Comparison of ENCODE assay signal across 15 mouse cellular contexts in genomic region chr5:115284735-115285134, GRCm38 (mm10). TPM values are rescaled to one million over a fixed set of nuclear protein-coding genes. Genes with fewer than 3 reads are reported as not detected.
A peak's percentile ranks its signal among the peaks of the same experiment; 100 is the strongest.
DNase-seq lines count a peak whose midpoint lies in the region; ATAC-seq and TF ChIP-seq lines count a peak whose summit lies in the region.
"Had no signal": no experiment of that assay in that cellular context is flagged by ENCODE, and none has a peak within 500 bp of the region (broad histone marks: within the 10 kb centered on the region; RNA-seq: fewer than 3 reads in every experiment).

No protein-coding gene starts in this region.

- no peak for TF ChIP-seq EP300 in stomach, postnatal 0 days (optimal IDR thresholded peaks at IDR 0.05)

- H3K4me2 ChIP-seq in lung, embryonic 14.5 days: no peak overlapping the region
- H3K4me2 ChIP-seq in stomach, postnatal 0 days (replicated peaks; ENCODE audit: low read depth): no peak overlapping the region
- H3K4me2 ChIP-seq: neural tube, embryonic 12.5 days had no signal

- no peak overlapping the region for H3K9ac ChIP-seq in lung, embryonic 14.5 days
- H3K9ac ChIP-seq in stomach, postnatal 0 days (ENCODE audit: low read length): no peak overlapping the region
- H3K9ac ChIP-seq: neural tube, embryonic 12.5 days had no signal

- H3K36me3 ChIP-seq in lung, embryonic 14.5 days (ENCODE audit: insufficient read depth): peaks cover 35% of the 10 kb centered on the region
- H3K36me3 ChIP-seq in stomach, postnatal 0 days (ENCODE audit: control insufficient read depth, insufficient read depth, low read length): peaks cover 3% of the 10 kb centered on the region; the same call in 1 of the 2 replicates

- no peaks in the 10 kb centered on the region for H3K9me3 ChIP-seq in lung, embryonic 14.5 days (ENCODE audit: low read depth, low read length)
- no peaks in the 10 kb centered on the region for H3K9me3 ChIP-seq in stomach, postnatal 0 days (ENCODE audit: control insufficient read depth, low read length)
- H3K9me3 ChIP-seq: neural tube, embryonic 12.5 days had no signal

- H3K27me3 ChIP-seq in lung, embryonic 14.5 days (ENCODE audit: insufficient read depth, low read length): no peaks in the 10 kb centered on the region
- H3K27me3 ChIP-seq in stomach, postnatal 0 days (ENCODE audit: control insufficient read depth, insufficient read depth, low read length): no peaks in the 10 kb centered on the region
- H3K27me3 ChIP-seq: neural tube, embryonic 12.5 days had no signal

- WGBS in lung, embryonic 14.5 days: 89% methylated on average over 3 of the region's 3 CpGs
- 81% methylated on average over 3 of the region's 3 CpGs for WGBS in stomach, postnatal 0 days

- no peak overlapping the region for H3K4me3 ChIP-seq in lung, embryonic 14.5 days (ENCODE audit: low read depth, low read length)
- H3K4me3 ChIP-seq in stomach, postnatal 0 days (ENCODE audit: low read depth, low read length): no peak overlapping the region
- H3K4me3 ChIP-seq: erythroblast, embryonic 14.5 days; neural tube, embryonic 12.5 days had no signal

- H3K27ac ChIP-seq in lung, embryonic 14.5 days (ENCODE audit: low read depth): no peak overlapping the region
- H3K27ac ChIP-seq in stomach, postnatal 0 days (replicated peaks): no peak overlapping the region
- H3K27ac ChIP-seq: macrophage; neural tube, embryonic 12.5 days had no signal

- peak; percentile 29; the same call in 1 of the 2 replicates for TF ChIP-seq CTCF in lung, embryonic 14.5 days (IDR thresholded peaks at IDR 0.05; ENCODE audit: low read depth)
- peak; percentile 64 for TF ChIP-seq CTCF in stomach, postnatal 0 days (IDR thresholded peaks at IDR 0.05; ENCODE audit: low read depth)

- no peak for ATAC-seq in lung, embryonic 14.5 days (ENCODE audit: insufficient read depth)
- ATAC-seq in erythroblast, adult 5-6 weeks (replicated peaks; ENCODE audit: low FRiP score, poor library complexity, severe bottlenecking): peak; percentile 68
- no peak for ATAC-seq in stomach, postnatal 0 days (ENCODE audit: low FRiP score, low TSS enrichment)

- peak; percentile 45 for DNase-seq in adrenal gland, adult 2 months
- no peak for DNase-seq in adrenal gland, adult 8-10 months
- DNase-seq in lung, embryonic 14.5 days: no peak
- DNase-seq in lung, postnatal 25 days (ENCODE audit: low spot score): no peak
- no peak for DNase-seq in stomach, postnatal 0 days (ENCODE audit: low spot score)
- no peak for DNase-seq in cerebellum, postnatal 14 days
- no peak for DNase-seq in testis, postnatal 10 days (ENCODE audit: low spot score)
- DNase-seq: cerebellum, adult 9-10 months; heart, adult 11 months; layer of hippocampus, postnatal 36 days; spleen, adult 18-20 months had no signal

- H3K4me1 ChIP-seq in lung, embryonic 14.5 days (ENCODE audit: insufficient read depth): peaks cover 5% of the 10 kb centered on the region
- peaks cover 3% of the 10 kb centered on the region; the same call in 1 of the 2 replicates for H3K4me1 ChIP-seq in stomach, postnatal 0 days (replicated peaks; ENCODE audit: control insufficient read depth, insufficient read depth)

RNA-seq across cellular contexts. Expression of gene Coq5, which starts 5.3 kb away (rescaled TPM):
- total RNA-seq in adrenal gland, adult 2 months (2021): 10 to 100 TPM; 52.5 to 68.0 TPM
- 14.6 and 15.7 TPM in 2 replicates for polyA plus RNA-seq in adrenal gland, adult 2 months (2012; rRNA removed)
- total RNA-seq in adrenal gland, adult 8-10 months (2022): 10 to 100 TPM; 50.3 to 63.7 (median 60.1) TPM
- 39.2 and 40.7 TPM in 2 replicates for polyA plus RNA-seq in lung, embryonic 14.5 days (2014; fragmentation: Nextera tagmentation; extraction: Ambion mirVana)
- total RNA-seq in erythroblast, adult 5-6 weeks (2015; ENCODE audit: low replicate concordance): 1.7 and 2.5 TPM in 2 replicates
- total RNA-seq in erythroblast, adult 5-6 weeks (2017; ENCODE audit: low replicate concordance): 8.3 and 12.3 TPM in 2 replicates
- polyA plus RNA-seq in stomach, postnatal 0 days (2015; fragmentation: Nextera tagmentation; extraction: Ambion mirVana): 32.6 and 32.9 TPM in 2 replicates

RNA-seq across cellular contexts. Expression of gene Rnf10, which starts 12.0 kb away (rescaled TPM):
- 100 to 1,000 TPM; 225 to 258 TPM for total RNA-seq in adrenal gland, adult 2 months (2021)
- polyA plus RNA-seq in adrenal gland, adult 2 months (2012; rRNA removed): 212 and 287 TPM in 2 replicates
- total RNA-seq in adrenal gland, adult 8-10 months (2022): 100 to 1,000 TPM; 218 to 258 (median 235) TPM
- polyA plus RNA-seq in lung, embryonic 14.5 days (2014; fragmentation: Nextera tagmentation; extraction: Ambion mirVana): 92.5 and 97.2 TPM in 2 replicates
- total RNA-seq in erythroblast, adult 5-6 weeks (2015; ENCODE audit: low replicate concordance): 505 and 538 TPM in 2 replicates
- 1,329 and 1,906 TPM in 2 replicates for total RNA-seq in erythroblast, adult 5-6 weeks (2017; ENCODE audit: low replicate concordance)
- polyA plus RNA-seq in stomach, postnatal 0 days (2015; fragmentation: Nextera tagmentation; extraction: Ambion mirVana): 84.0 and 93.0 TPM in 2 replicates

RNA-seq across cellular contexts. Expression of gene Dynll1, which starts 16.1 kb away (rescaled TPM):
- 100 to 1,000 TPM; 220 to 347 TPM for total RNA-seq in adrenal gland, adult 2 months (2021)
- polyA plus RNA-seq in adrenal gland, adult 2 months (2012; rRNA removed): 38.0 and 45.1 TPM in 2 replicates
- 100 to 1,000 TPM; 140 to 233 (median 156) TPM for total RNA-seq in adrenal gland, adult 8-10 months (2022)
- 1,568 and 1,614 TPM in 2 replicates for polyA plus RNA-seq in lung, embryonic 14.5 days (2014; fragmentation: Nextera tagmentation; extraction: Ambion mirVana)
- total RNA-seq in erythroblast, adult 5-6 weeks (2015; ENCODE audit: low replicate concordance): 181 and 187 TPM in 2 replicates
- total RNA-seq in erythroblast, adult 5-6 weeks (2017; ENCODE audit: low replicate concordance): 61.4 and 103 TPM in 2 replicates
- 1,661 and 1,792 TPM in 2 replicates for polyA plus RNA-seq in stomach, postnatal 0 days (2015; fragmentation: Nextera tagmentation; extraction: Ambion mirVana)

RNA-seq across cellular contexts. Expression of gene Srsf9, which starts 42.2 kb away (rescaled TPM):
- total RNA-seq in adrenal gland, adult 2 months (2021): 10 to 100 TPM; 45.8 to 70.1 TPM
- polyA plus RNA-seq in adrenal gland, adult 2 months (2012; rRNA removed): 29.1 and 40.4 TPM in 2 replicates
- total RNA-seq in adrenal gland, adult 8-10 months (2022): 10 to 100 TPM; 68.1 to 89.3 (median 75.9) TPM
- polyA plus RNA-seq in lung, embryonic 14.5 days (2014; fragmentation: Nextera tagmentation; extraction: Ambion mirVana): 286 and 291 TPM in 2 replicates
- 25.5 and 41.1 TPM in 2 replicates for total RNA-seq in erythroblast, adult 5-6 weeks (2015; ENCODE audit: low replicate concordance)
- 29.1 and 32.1 TPM in 2 replicates for total RNA-seq in erythroblast, adult 5-6 weeks (2017; ENCODE audit: low replicate concordance)
- polyA plus RNA-seq in stomach, postnatal 0 days (2015; fragmentation: Nextera tagmentation; extraction: Ambion mirVana): 121 and 129 TPM in 2 replicates

RNA-seq across cellular contexts. Expression of gene Pop5, which starts 49.1 kb away (rescaled TPM):
- 10 to 100 TPM; 53.1 to 84.0 TPM for total RNA-seq in adrenal gland, adult 2 months (2021)
- 194 and 250 TPM in 2 replicates for polyA plus RNA-seq in adrenal gland, adult 2 months (2012; rRNA removed)
- 10 to 100 TPM; 75.9 to 87.9 (median 84.9) TPM for total RNA-seq in adrenal gland, adult 8-10 months (2022)
- polyA plus RNA-seq in lung, embryonic 14.5 days (2014; fragmentation: Nextera tagmentation; extraction: Ambion mirVana): 111 TPM in 2 replicates
- 20.1 and 41.5 TPM in 2 replicates for total RNA-seq in erythroblast, adult 5-6 weeks (2015; ENCODE audit: low replicate concordance)
- 5.9 and 26.6 TPM in 2 replicates for total RNA-seq in erythroblast, adult 5-6 weeks (2017; ENCODE audit: low replicate concordance)
- 83.9 and 85.3 TPM in 2 replicates for polyA plus RNA-seq in stomach, postnatal 0 days (2015; fragmentation: Nextera tagmentation; extraction: Ambion mirVana)
